Comparison of ENCODE assay signal across 31 mouse cellular contexts in genomic region chr5:83651329-83651728, GRCm38 (mm10).
A peak's percentile ranks its signal among the peaks of the same experiment; 100 is the strongest.
DNase-seq lines count a peak whose midpoint lies in the region; ATAC-seq lines count a peak whose summit lies in the region.
"Had no signal": no experiment of that assay in that cellular context is flagged by ENCODE, and none has a peak within 500 bp of the region (broad histone marks: within the 10 kb centered on the region; RNA-seq: fewer than 3 reads in every experiment).

No protein-coding gene starts in this region.

- H3K4me3 ChIP-seq in midbrain, embryonic 10.5 days, result no peak overlapping the region
- H3K4me3 ChIP-seq in midbrain, embryonic 16.5 days (ENCODE audit: low read depth, low read length), result no peak overlapping the region
- H3K4me3 ChIP-seq: embryonic facial prominence, embryonic 10.5 days; embryonic facial prominence, embryonic 15.5 days; heart, embryonic 15.5 days; hindbrain, embryonic 12.5 days; limb, embryonic 10.5 days; limb, embryonic 15.5 days; neural tube, embryonic 13.5 days had no signal

- no peak overlapping the region for H3K4me2 ChIP-seq in midbrain, embryonic 16.5 days (ENCODE audit: low read length)
- H3K4me2 ChIP-seq: embryonic facial prominence, embryonic 15.5 days; heart, embryonic 15.5 days; hindbrain, embryonic 12.5 days; limb, embryonic 15.5 days; neural tube, embryonic 13.5 days had no signal

- peaks cover 9% of the 10 kb centered on the region for H3K4me1 ChIP-seq in midbrain, embryonic 10.5 days
- H3K4me1 ChIP-seq in midbrain, embryonic 16.5 days (ENCODE audit: control insufficient read depth, insufficient read depth, low read length), result no peaks in the 10 kb centered on the region
- H3K4me1 ChIP-seq: embryonic facial prominence, embryonic 10.5 days; embryonic facial prominence, embryonic 15.5 days; heart, embryonic 15.5 days; limb, embryonic 10.5 days; limb, embryonic 15.5 days; neural tube, embryonic 13.5 days had no signal

- ATAC-seq in midbrain, embryonic 16.5 days, result no peak
- ATAC-seq in megakaryocyte progenitor cell, adult 5-6 weeks (replicated peaks; ENCODE audit: poor library complexity), result no peak
- ATAC-seq: forebrain, postnatal 0 days; intestine, embryonic 16.5 days had no signal

- H3K27ac ChIP-seq in midbrain, embryonic 10.5 days (replicated peaks), result no peak overlapping the region
- H3K27ac ChIP-seq in midbrain, embryonic 16.5 days (ENCODE audit: low read length), result no peak overlapping the region
- H3K27ac ChIP-seq: embryonic facial prominence, embryonic 10.5 days; embryonic facial prominence, embryonic 15.5 days; heart, embryonic 15.5 days; hindbrain, embryonic 12.5 days; kidney, postnatal 0 days; limb, embryonic 10.5 days; limb, embryonic 15.5 days; liver, embryonic 14.5 days; macrophage; neural tube, embryonic 13.5 days had no signal

- DNase-seq in midbrain, embryonic 10.5 days (ENCODE audit: low spot score), result peak; percentile 19
- DNase-seq in R1 (ENCODE audit: low read depth, low spot score), result peak; percentile 8
- peak; percentile 36 for DNase-seq in embryo, embryonic 10 days (ENCODE audit: low spot score)
- DNase-seq in retina, embryonic 14.5 days (ENCODE audit: low spot score), result peak; percentile 22
- DNase-seq in right cerebral cortex, postnatal 36 days (ENCODE audit: low spot score in 2 of 2), result no peak
- DNase-seq: adrenal gland, adult 8-10 months; B cell, adult 2 months; cerebellum, adult 9-10 months; cerebellum, postnatal 36 days; forebrain, postnatal 0 days; kidney, adult 8-10 months; kidney, postnatal 4 days; layer of hippocampus, postnatal 36 days; lung, adult 2 months; lung, postnatal 10 days; right cerebral cortex, postnatal 14 days; thymus, adult 18-20 months; thymus, postnatal 25 days had no signal

- no peak overlapping the region for H3K9ac ChIP-seq in midbrain, embryonic 16.5 days (ENCODE audit: low read depth, low read length)
- H3K9ac ChIP-seq: embryonic facial prominence, embryonic 15.5 days; forebrain, postnatal 0 days; heart, embryonic 15.5 days; hindbrain, embryonic 12.5 days; limb, embryonic 15.5 days; liver, embryonic 14.5 days; neural tube, embryonic 13.5 days had no signal

- H3K9me3 ChIP-seq in midbrain, embryonic 10.5 days (replicated peaks), result no peaks in the 10 kb centered on the region
- no peaks in the 10 kb centered on the region for H3K9me3 ChIP-seq in midbrain, embryonic 16.5 days (replicated peaks; ENCODE audit: control insufficient read depth, low read length, poor library complexity, severe bottlenecking)
- H3K9me3 ChIP-seq: embryonic facial prominence, embryonic 10.5 days; embryonic facial prominence, embryonic 15.5 days; heart, embryonic 15.5 days; hindbrain, embryonic 12.5 days; limb, embryonic 10.5 days; limb, embryonic 15.5 days; neural tube, embryonic 13.5 days had no signal

- no peaks in the 10 kb centered on the region for H3K27me3 ChIP-seq in midbrain, embryonic 10.5 days (ENCODE audit: low read depth, poor library complexity, severe bottlenecking)
- no peaks in the 10 kb centered on the region for H3K27me3 ChIP-seq in midbrain, embryonic 16.5 days (ENCODE audit: control insufficient read depth, insufficient read depth, low read depth, low read length)
- H3K27me3 ChIP-seq: embryonic facial prominence, embryonic 15.5 days; heart, embryonic 15.5 days; hindbrain, embryonic 12.5 days; limb, embryonic 15.5 days; neural tube, embryonic 13.5 days had no signal

- WGBS in midbrain, embryonic 10.5 days, result 1% methylated on average over 2 of the region's 2 CpGs
- WGBS in midbrain, embryonic 16.5 days, result 0% methylated on average over 2 of the region's 2 CpGs

- no peaks in the 10 kb centered on the region for H3K36me3 ChIP-seq in midbrain, embryonic 10.5 days
- H3K36me3 ChIP-seq in midbrain, embryonic 16.5 days (ENCODE audit: control insufficient read depth, insufficient read depth, low read length), result no peaks in the 10 kb centered on the region
- H3K36me3 ChIP-seq: embryonic facial prominence, embryonic 10.5 days; embryonic facial prominence, embryonic 15.5 days; heart, embryonic 15.5 days; hindbrain, embryonic 12.5 days; limb, embryonic 10.5 days; limb, embryonic 15.5 days; neural tube, embryonic 13.5 days had no signal

Comparison
In these comparisons a context has a peak if more than half of its experiments do, and no peak if none do; other contexts are left out.
1. DNase-seq: peak in midbrain, embryonic 10.5 days (single experiment), R1 (single experiment), embryo, embryonic 10 days (single experiment) and retina, embryonic 14.5 days (single experiment); none in right cerebral cortex, postnatal 36 days (0 of 2).